In genomic region chr5:72851674-72852098, GRCm38 (mm10) we compare ENCODE assay signal across 14 mouse cellular contexts. TPM values are rescaled to one million over a fixed set of nuclear protein-coding genes. Genes with fewer than 3 reads are reported as not detected.
DNase-seq lines count a peak whose midpoint lies in the region; ATAC-seq lines count a peak whose summit lies in the region.
"Had no signal": no experiment of that assay in that cellular context is flagged by ENCODE, and none has a peak within 500 bp of the region (broad histone marks: within the 10 kb centered on the region; RNA-seq: fewer than 3 reads in every experiment).

No protein-coding gene starts in this region.

- ATAC-seq in granulocyte monocyte progenitor cell, adult 5-6 weeks (replicated peaks; ENCODE audit: poor library complexity, severe bottlenecking), result peak; percentile 66

- peaks cover 100% of the 10 kb centered on the region for H3K79me2 ChIP-seq in macrophage (ENCODE audit: inconsistent target)

- DNase-seq in 3T3-L1 (ENCODE audit: low read depth, low spot score) (peak; percentile 83), 416B (ENCODE audit: low read depth) (peak; percentile 99)
- DNase-seq in ovary, adult 18-20 months (ENCODE audit: low spot score), result no peak
- no peak for DNase-seq in frontal cortex, postnatal 25 days (ENCODE audit: low spot score in 2 of 2)
- no peak for DNase-seq in kidney, postnatal 4 days
- DNase-seq: embryo, embryonic 11 days; kidney, postnatal 14 days; midbrain, embryonic 14.5 days; right cerebral cortex, postnatal 25 days had no signal

- no peak overlapping the region for H3K4me3 ChIP-seq in macrophage (ENCODE audit: inconsistent target)
- H3K4me3 ChIP-seq: hindbrain, embryonic 15.5 days; limb, embryonic 13.5 days; neural tube, embryonic 13.5 days had no signal

- H3K36me3 ChIP-seq in macrophage (ENCODE audit: inconsistent target), result no peaks in the 10 kb centered on the region
- H3K36me3 ChIP-seq: hindbrain, embryonic 15.5 days; limb, embryonic 13.5 days; neural tube, embryonic 13.5 days had no signal

- peak overlapping the region; percentile 27; the same call in 1 of the 2 replicates for H3K27ac ChIP-seq in macrophage
- H3K27ac ChIP-seq: hindbrain, embryonic 15.5 days; limb, embryonic 13.5 days; neural tube, embryonic 13.5 days had no signal

- WGBS in macrophage (ENCODE audit: missing documents), result 2% methylated on average over 4 of the region's 4 CpGs

RNA-seq across cellular contexts. Expression of gene Tec, which starts 16.6 kb away (rescaled TPM):
- total RNA-seq in granulocyte monocyte progenitor cell, adult 5-6 weeks (2014; fragmentation: Nextera tagmentation), result 36.0 and 42.9 TPM in 2 replicates
- total RNA-seq in granulocyte monocyte progenitor cell, adult 5-6 weeks (2017), result 33.9 and 39.8 TPM in 2 replicates
- 100 to 1,000 TPM in 25 of 26 experiments, 10 to 100 TPM in 1; 90.4 to 656 (median 263) TPM for total RNA-seq in macrophage (2018; cell fraction: chromatin; rRNA removed)
- total RNA-seq in macrophage (2018; cell fraction: cytosol; rRNA removed), result 10 to 100 TPM; 26.8 to 77.1 (median 51.1) TPM
- total RNA-seq in macrophage (2018; cell fraction: nucleus; rRNA removed), result 100 to 1,000 TPM in 13 of 26 experiments, 10 to 100 TPM in 13; 37.0 to 278 (median 131) TPM
- polyA plus RNA-seq in macrophage (2018), result 53.1 to 81.3 TPM (median 56.1 TPM) in 3 replicates

Comparison
In these comparisons a context has a peak if more than half of its experiments do, and no peak if none do; other contexts are left out.
1. DNase-seq: peak in 3T3-L1 (single experiment) and 416B (single experiment); none in ovary, adult 18-20 months (single experiment), frontal cortex, postnatal 25 days (0 of 2) and kidney, postnatal 4 days (0 of 2).